Mouse (Mus musculus) spleen, adult 2 months (tissue): Measurements from ENCODE around the gene Hmga1. TPM values are rescaled to one million over a fixed set of nuclear protein-coding genes. Genes with fewer than 3 reads are reported as not detected.

Experiments
- DNase-seq, 2 experiments: peaks; one replicate each; pipeline versions ENCODE4 v3.0.0 to v3.0.0-alpha.2; 2012 to 2021; ENCODE audit warnings: low spot score in 2 of 2, low read depth in 1 of 2
- H3K27ac ChIP-seq: fragments of 200-500 bp; 2 replicates; pipeline ENCODE4 v1.5.1; 2012; ENCODE audit warnings: low read length, inconsistent platforms; ENCODE audit not compliant: insufficient read depth
- H3K27me3 ChIP-seq: fragments of 200-500 bp; 2 replicates; pipeline ENCODE4 v1.6.1; 2012; ENCODE audit warnings: mild to moderate bottlenecking, moderate library complexity, low read length, inconsistent platforms; ENCODE audit not compliant: control insufficient read depth, insufficient read depth
- H3K36me3 ChIP-seq: fragments of 200-500 bp; 2 replicates; pipeline ENCODE4 v1.6.1; 2012; ENCODE audit warnings: mild to moderate bottlenecking, low read length, inconsistent platforms; ENCODE audit not compliant: control insufficient read depth, insufficient read depth
- H3K4me1 ChIP-seq: fragments of 200-500 bp; 2 replicates; pipeline ENCODE4 v1.6.1; 2011; ENCODE audit warnings: inconsistent platforms; ENCODE audit not compliant: control insufficient read depth, insufficient read depth, insufficient read length
- H3K4me3 ChIP-seq: fragments of 200-500 bp; 2 replicates; pipeline ENCODE4 v1.5.1; 2011; ENCODE audit warnings: mild to moderate bottlenecking, inconsistent platforms; ENCODE audit not compliant: insufficient read depth, insufficient read length; ENCODE audit errors: extremely low read depth
- CTCF ChIP-seq: fragments of 200-500 bp; IDR thresholded peaks from 2 replicates; pipeline ENCODE4 v1.5.1; 2011; ENCODE audit warnings: mild to moderate bottlenecking, inconsistent platforms; ENCODE audit not compliant: insufficient read depth, insufficient read length, insufficient replicate concordance; ENCODE audit errors: extremely low read depth
- POLR2A ChIP-seq: fragments of 200-500 bp; IDR thresholded peaks from 2 replicates; pipeline ENCODE4 v1.6.1; 2011; ENCODE audit warnings: low read depth, low read length, inconsistent platforms
- WGBS: fragments of 180-500 bp; shearing (Covaris S2); methylation state at CpG from one replicate; pipeline ENCODE4 v1.1.7; 2018; 5-methylcytosine and 5-hydroxymethylcytosine counted together
- polyA plus RNA-seq: library from polyadenylated mRNA; depleted of rRNA; stranded (reverse); fragments of >200 nt; gene quantifications from 2 replicates; pipeline ENCODE4 v1.2.3, GENCODE M21; 2012

The Hmga1 gene
- polyA plus RNA-seq, 1 experiment: 78.5 TPM

DNA sequence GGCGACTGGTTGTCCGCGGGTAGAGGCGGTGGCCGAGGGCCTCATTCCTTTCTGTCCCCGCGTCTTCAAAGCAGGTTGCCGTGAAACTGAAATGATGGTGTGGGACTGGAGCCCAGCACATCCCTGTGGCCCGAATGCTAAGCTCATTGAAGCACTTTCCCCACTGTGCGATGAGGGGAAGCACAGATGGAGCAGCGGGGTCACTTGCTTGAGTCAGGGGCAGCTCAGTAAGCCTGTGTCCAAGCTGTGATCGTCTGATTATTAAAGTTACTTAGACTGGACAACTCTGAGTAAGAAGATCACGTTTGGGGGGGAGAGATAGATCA is 9.6 kb downstream of the Hmga1 start:
- TF ChIP-seq POLR2A (no peak), CTCF (no peak)
- 1% methylated on average over 13 of the region's 13 CpGs for WGBS
- Histone ChIP-seq H3K27ac (no peak overlapping the region), H3K4me1 (peaks cover 9% of the 10 kb centered on the region; the same call in 1 of the 2 replicates), H3K36me3 (peaks cover 9% of the 10 kb centered on the region), H3K27me3 (no peaks in the 10 kb centered on the region), H3K4me3 (peak overlapping the region; percentile 75)
- no peak for DNase-seq

DNA sequence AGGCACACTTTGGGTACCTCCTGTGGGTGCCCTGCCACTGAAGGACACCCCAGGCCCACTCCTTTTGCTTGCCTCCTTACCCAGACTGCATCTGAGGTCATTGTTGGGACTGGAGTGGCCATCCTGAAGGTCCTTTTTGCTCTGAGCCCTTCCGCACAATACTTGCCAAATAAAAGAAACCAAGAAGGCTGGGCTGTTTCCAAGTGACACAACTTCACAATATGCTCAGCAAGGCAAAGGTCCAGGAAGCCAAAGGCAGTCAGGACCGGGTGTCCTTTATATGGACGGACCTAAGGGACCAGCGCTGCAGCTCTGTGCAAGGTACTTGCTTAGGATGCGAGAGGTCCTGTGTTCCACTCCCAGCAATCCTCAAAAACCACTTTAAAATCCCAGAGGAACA is 11.9 kb downstream of the Hmga1 start:
- no peak overlapping the region for H3K27ac ChIP-seq
- H3K4me3 ChIP-seq: no peak overlapping the region
- no peaks in the 10 kb centered on the region for H3K27me3 ChIP-seq
- no peaks in the 10 kb centered on the region for H3K36me3 ChIP-seq
- peaks cover 5% of the 10 kb centered on the region; the same call in 1 of the 2 replicates for H3K4me1 ChIP-seq
- 89% methylated on average over 5 of the region's 5 CpGs for WGBS
- no peak for TF ChIP-seq POLR2A
- no peak for TF ChIP-seq CTCF
- no peak for DNase-seq

DNA sequence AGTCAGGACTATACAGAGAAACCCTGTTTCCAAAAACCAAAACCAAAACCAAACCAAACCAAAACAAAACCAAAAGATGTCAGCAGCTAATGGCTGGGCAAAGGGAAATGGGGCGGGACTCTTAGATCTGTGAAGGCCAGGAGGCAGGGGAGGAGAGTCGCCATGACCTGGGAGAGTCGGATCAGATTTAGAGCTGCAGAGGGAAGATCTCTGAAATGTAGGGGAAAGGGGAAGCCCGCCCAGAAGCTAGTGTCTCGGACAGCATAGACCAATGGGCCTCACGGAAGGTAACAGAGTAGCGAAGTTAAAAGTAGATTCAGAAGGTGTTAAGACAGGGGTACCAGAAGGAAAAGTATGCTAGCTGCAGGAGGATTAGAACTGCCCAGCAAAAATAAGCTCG is 15.0 kb downstream of the Hmga1 start:
- DNase-seq: no peak
- no peaks in the 10 kb centered on the region for H3K36me3 ChIP-seq
- 73% methylated on average over 8 of the region's 8 CpGs for WGBS
- TF ChIP-seq POLR2A: no peak
- TF ChIP-seq CTCF: no peak
- no peaks in the 10 kb centered on the region for H3K4me1 ChIP-seq
- H3K27ac ChIP-seq: no peak overlapping the region
- no peaks in the 10 kb centered on the region for H3K27me3 ChIP-seq
- H3K4me3 ChIP-seq: no peak overlapping the region

DNA sequence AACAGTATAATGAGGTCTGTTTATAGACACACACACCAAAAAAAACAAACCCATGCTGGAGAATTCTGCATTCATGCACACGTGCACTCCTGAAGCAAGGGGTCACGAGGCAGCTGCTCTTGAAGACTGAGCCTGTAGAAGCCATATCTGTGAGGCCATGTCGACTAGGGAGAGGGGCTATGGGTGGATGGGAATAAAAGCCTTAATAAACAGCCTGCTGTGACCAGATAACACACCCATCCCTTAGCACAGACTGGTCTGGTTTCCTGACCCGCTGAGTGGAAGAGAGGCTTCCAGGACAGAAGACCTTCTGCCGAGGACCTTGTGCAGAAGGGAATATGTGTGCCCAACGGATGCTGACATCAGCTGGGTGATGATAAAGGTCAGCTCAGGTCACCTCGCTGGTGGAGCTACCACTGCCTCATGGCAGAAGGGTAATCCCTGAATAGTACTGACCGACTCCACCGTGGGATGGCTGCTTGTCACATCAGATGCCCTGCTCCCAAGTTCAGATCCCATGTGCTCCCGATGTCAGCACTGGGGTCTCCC is 17.5 kb downstream of the Hmga1 start:
- H3K27ac ChIP-seq: no peak overlapping the region
- no peak for DNase-seq
- 86% methylated on average over 10 of the region's 10 CpGs for WGBS

DNA sequence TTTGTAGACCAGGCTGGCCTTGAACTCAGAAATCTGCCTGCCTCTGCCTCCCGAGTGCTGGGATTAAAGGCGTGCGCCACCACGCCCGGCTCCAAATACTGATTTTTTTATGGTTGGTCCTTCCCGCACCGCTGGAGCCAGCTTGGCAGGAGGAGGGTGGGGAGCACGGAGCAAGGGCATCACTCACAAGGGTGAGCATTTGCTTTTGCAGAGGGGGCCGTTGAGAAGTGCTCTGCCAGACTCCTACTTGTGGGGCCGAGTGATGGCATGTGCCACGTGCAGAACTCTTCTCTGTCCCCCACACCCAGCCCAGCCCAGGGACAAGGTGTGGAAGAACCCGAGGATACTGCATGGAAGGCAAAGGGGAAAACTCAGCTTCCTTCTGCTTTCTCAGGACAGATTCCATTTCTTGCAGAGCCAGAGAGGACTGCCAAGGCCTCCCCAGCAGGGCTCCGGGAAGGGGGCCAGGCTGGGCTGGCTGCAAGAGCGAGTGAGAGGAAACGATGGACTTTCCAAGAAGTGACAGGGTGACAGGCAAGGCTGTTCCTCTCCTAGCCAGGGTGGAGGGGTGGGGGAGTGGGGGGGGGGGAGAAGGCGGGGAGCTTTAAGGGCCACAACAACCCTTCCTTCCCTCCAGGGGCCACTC is 18.3 kb downstream of the Hmga1 start:
- TF ChIP-seq CTCF (no peak), POLR2A (no peak)
- Histone ChIP-seq H3K4me1 (no peaks in the 10 kb centered on the region), H3K27ac (no peak overlapping the region), H3K27me3 (no peaks in the 10 kb centered on the region), H3K36me3 (peaks cover under 1% of the 10 kb centered on the region; the same call in 1 of the 2 replicates), H3K4me3 (no peak overlapping the region)
- WGBS: 78% methylated on average over 15 of the region's 16 CpGs
- DNase-seq: no peak

More for the DNA sequence above, 17.5 kb downstream of the Hmga1 start:
- no peaks in the 10 kb centered on the region for H3K36me3 ChIP-seq
- no peak overlapping the region for H3K4me3 ChIP-seq
- TF ChIP-seq POLR2A (no peak), CTCF (no peak)
- H3K4me1 ChIP-seq: no peaks in the 10 kb centered on the region
- no peaks in the 10 kb centered on the region for H3K27me3 ChIP-seq

DNA sequence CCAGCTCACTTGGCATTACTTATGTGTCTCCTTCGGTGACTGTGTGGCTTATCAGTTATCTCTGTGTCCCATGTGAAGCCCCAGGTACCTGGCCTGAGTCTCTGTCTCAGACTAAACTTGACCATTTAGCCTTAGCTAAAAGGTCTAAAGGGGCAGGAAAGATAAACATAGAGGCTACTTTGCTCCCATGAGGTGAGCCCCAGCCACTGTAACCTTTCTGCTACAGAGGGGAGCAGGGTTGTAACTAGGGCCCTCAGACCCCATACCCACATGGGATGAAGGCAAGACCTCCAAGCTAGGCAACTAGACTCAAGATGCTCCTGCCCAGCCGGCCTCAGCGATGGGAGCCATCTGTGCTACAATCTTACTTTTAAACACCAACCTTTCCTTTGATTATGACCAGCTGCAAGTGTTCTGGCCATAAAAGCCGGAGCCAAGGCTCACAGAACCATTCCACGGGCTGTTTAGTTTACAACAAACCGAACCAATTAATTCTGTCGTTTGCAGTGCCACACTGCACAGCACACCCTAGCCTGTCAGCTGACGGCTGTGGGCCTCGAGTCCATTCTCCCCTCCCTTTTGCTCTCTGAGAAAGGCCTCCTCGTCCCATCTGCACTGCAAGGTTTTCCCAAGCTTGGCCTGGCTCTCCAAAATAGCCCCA is 18.9 kb downstream of the Hmga1 start:
- H3K27ac ChIP-seq: no peak overlapping the region
- no peaks in the 10 kb centered on the region for H3K4me1 ChIP-seq
- H3K4me3 ChIP-seq: no peak overlapping the region
- WGBS: 82% methylated on average over 10 of the region's 10 CpGs
- no peak for TF ChIP-seq POLR2A
- TF ChIP-seq CTCF: no peak
- DNase-seq: no peak
- H3K27me3 ChIP-seq: no peaks in the 10 kb centered on the region
- peaks cover 5% of the 10 kb centered on the region for H3K36me3 ChIP-seq

DNA sequence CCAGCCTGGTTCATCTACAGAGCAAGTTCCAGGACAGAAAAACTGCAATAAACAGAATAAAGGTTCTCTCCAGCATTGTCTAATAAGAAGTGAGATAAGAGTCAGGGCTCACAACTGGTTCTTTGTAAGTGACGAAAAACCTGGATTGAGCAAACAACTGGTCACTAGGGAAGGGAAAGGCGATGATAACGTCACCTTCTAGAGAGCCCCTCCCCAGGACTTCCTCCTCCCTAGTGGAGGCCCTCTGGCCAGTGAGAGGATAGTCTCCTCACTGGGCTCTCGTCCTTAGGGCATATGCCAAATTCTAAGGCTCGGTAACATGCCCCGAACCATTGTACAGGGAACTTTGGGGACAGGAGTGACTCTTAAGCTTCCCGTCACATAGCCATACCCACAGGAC is 19.8 kb downstream of the Hmga1 start:
- TF ChIP-seq POLR2A (no peak), CTCF (no peak)
- Histone ChIP-seq H3K36me3 (peaks cover 8% of the 10 kb centered on the region), H3K27me3 (no peaks in the 10 kb centered on the region), H3K4me1 (no peaks in the 10 kb centered on the region), H3K4me3 (no peak overlapping the region), H3K27ac (no peak overlapping the region)
- no peak for DNase-seq
- 86% methylated on average over 7 of the region's 7 CpGs for WGBS
